Mouse (Mus musculus) hematopoietic stem cell, adult 5-6 weeks (primary cell): ENCODE measurements around the gene Manba. TPM values are rescaled to one million over a fixed set of nuclear protein-coding genes. Genes with fewer than 3 reads are reported as not detected.

Experiments used
- ATAC-seq, 2 experiments: fragments of 125-278 bp in 1 of 2; replicated peaks in 1 of 2; 2 replicates each; pipeline ENCODE4 v1.8.0; 2016 to 2017; ENCODE audit warnings: inconsistent platforms in 2 of 2, mild to moderate bottlenecking in 2 of 2, moderate number of reproducible peaks in 2 of 2, low read depth in 1 of 2, moderate TSS enrichment in 1 of 2; ENCODE audit not compliant: low FRiP score in 2 of 2, poor library complexity in 2 of 2, severe bottlenecking in 2 of 2, insufficient read depth in 1 of 2, low TSS enrichment in 1 of 2
- total RNA-seq: library from RNA; stranded (forward); fragments of 172-1452, 232-1000 nt; gene quantifications from 2 replicates; pipeline ENCODE4 v1.2.3, GENCODE M21; 2017

Gene Manba
- total RNA-seq, 1 experiment from 2014 or later, result 31.6 TPM

DNA sequence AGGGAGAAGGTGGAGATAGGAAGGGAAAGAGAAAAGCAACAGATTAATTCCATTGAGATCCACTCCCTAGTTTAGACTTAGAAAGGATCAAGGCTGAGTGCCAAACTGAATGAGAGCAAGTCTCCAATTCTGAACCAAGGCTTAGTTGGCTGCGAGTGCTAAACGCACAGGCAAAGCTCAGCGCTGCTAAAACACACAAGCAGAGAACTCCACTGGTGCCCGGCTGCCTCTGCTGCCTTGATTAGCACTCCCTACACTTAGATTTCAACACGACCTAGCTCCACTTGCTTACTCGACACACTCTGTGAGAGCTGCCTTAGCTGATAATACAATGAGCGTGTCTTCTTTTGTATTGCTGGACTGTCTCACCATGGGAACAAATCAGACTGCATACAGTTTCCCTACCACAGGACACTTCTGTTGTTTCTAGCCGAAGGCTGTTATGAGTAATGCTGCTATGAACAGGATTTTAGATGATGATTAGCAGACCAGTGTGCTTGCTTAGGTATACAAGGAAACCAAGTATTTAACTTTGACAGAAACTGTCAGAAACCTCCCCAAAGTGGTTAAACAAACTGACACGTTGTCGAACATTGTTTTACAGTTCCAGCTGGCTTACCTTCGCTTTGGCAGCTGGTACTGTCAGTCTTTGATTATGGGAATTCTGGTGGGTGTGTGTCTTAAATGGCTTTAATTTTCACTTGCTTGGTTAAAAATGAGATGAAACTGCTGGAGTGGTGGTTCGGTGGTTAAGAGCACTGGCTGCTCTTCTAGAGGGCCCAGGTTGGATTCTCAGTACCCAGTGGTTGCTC is 71.6 kb downstream of the Manba start:
- no peak for ATAC-seq

DNA sequence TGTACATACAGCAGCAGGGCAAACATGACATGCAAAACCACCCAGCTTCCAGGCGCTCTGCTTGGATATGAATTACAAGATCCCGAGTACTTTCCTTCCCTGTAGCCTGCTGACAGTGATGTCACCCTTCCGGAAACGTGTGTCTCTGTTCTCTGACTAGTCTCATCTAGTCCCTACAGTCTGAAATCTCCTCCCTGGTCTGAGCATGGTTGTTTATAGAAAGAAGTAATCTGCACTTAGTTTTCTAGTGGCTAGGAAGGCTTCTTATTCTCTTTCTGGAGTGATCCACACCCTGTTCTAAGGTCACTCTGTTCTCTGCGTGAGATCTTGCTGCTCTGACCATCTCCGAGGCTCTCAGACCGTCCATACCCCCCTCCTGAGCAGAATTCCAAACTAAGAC is 76.6 kb downstream of the Manba start:
- ATAC-seq, result no peak

GRCm38 (mm10) chr3:135563163-135563689 is 77.8 kb downstream of the Manba start:
- no peak for ATAC-seq

DNA sequence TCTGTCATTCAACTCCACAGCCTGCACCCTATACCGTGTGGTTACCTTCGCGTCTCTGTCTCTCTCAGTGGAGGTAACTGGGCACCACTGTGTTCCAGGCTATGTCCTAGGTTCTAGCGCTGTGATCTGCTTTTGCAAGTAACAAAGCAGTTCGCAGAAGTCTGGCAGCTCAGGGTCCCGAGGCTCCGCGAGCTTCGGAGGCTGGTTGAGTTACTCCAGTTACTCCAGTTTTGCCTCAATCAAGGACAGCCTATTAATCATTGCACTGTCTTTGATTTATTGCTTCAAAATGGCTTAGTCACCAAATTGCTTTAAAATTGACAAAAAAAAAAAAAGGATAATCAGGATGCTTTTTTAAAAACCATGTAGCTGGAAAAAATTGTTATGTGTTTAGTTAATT is 79.3 kb downstream of the Manba start:
- ATAC-seq, result no peak

DNA sequence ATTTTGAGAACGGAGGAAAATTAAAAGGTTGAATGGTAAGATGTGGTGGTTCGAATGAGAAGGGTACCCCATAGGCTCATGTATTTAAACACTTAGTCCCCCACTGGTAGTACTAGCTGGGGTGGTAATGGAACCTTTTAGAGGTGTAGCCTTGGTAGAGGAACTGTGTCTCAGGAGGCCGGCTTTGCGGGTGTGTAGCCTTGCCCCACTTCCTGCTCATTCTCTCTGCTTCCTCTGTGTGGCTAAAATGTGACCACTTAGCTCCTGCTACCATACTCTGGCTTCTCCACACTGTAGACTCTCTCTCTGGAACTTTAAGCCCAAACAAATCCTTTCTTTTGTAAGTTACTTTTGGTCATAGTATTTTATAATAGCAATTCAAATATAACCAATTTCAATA is 79.9 kb downstream of the Manba start:
- ATAC-seq, result peak; percentile 77 to 90

- no peak for ATAC-seq
Measured at GRCm38 (mm10) chr3:135567888-135568287, 82.5 kb downstream of the Manba start.

- ATAC-seq, result no peak; a peak in 1 of 4 replicates
Measured at GRCm38 (mm10) chr3:135568633-135569032, 83.2 kb downstream of the Manba start.

DNA sequence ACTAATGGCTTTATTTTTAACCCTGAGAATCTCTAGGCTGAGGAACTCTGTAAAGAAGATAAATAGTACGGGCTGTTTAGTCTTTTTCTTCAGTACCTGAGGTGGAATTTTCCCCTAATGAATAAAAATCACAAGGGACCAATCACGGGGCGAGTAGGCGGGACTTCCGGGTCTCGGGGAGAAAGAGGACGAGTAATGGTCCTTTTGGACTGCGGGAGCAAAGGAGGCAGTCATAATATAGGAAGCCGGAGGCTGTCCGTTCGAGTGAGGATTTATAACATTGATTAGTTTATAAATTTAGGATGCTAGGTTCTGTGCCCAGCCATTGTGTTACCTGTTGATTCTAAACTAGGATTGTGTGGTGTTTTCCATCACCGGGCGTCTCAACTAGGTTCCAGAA is 86.1 kb downstream of the Manba start:
- no peak for ATAC-seq

DNA sequence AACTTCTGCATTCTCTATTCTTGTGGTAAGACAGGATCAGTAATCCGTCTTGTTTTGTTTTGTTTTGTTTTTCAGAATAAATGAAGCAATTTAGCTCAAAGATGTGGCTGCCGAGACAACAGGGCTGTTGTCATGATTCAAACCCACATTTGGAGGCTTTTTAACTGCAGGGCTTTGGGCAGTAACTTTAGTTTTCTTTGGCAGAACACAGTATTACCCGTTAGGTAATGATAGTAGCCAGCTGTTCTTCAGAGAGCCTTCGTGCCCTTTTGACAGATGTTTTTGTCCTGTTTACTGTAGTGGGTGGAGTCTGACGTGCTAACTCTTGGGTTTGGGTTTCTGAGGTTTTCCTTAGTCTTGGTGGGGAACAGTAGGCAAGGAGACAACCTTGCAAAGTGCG is 87.6 kb downstream of the Manba start:
- no peak for ATAC-seq

DNA sequence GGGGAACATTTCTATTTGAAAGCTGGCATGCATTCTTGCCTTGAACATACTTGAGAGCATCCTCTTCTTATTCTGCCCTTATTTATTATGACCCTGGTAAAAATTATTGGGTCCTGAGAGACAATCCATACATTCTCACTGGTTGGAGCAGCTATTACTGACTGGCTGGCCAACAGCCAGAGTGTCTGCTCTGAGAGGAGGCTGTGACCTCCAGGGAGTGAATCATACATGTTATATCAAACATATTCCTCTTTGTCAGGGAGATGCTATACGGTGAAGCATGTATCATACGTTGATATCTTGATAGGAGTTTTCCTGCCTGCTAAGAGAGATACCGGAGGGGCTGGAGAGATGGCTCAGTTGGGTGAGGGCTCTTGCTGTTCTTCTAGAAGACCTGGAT is 89.7 kb downstream of the Manba start:
- no peak for ATAC-seq

- ATAC-seq, result no peak
Measured at GRCm38 (mm10) chr3:135578588-135579140, 93.3 kb downstream of the Manba start.

- ATAC-seq, result peak in 1 of 2 experiments; percentile 25; a peak in 2 of 4 replicates
Measured at GRCm38 (mm10) chr3:135579179-135579578, 93.8 kb downstream of the Manba start.

GRCm38 (mm10) chr3:135580439-135581275 is 95.2 kb downstream of the Manba start:
- 0 out of 4 replicates have a peak, but pooled peaks of 1 of the 2 experiments have one; percentile 13 for ATAC-seq

DNA sequence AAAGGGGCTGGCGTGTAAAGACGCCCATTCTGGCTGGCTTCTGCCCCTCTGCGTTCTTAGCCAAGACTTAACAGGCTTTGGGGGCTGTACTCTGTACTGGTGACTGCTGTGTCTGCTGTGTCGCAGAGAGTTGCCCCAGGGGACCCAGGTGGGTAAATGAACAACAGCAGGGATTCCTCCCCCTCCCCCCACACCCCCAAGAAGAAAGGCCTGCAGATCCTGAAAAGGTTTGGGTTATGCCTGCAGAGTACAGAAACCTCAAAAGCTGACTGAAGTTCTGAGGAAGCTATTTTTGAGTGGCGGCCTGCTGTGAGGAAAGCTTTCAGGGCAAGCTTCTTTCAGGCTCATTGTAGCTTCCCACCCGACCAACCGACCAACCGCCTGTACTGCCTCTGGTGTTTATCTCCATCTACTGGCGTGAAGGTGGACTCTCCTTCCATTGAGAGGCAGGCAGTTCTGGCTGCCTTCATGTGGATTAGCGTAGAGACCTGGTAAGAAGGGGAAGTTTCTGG is 96.3 kb downstream of the Manba start:
- peak; percentile 82 to 91 for ATAC-seq

DNA sequence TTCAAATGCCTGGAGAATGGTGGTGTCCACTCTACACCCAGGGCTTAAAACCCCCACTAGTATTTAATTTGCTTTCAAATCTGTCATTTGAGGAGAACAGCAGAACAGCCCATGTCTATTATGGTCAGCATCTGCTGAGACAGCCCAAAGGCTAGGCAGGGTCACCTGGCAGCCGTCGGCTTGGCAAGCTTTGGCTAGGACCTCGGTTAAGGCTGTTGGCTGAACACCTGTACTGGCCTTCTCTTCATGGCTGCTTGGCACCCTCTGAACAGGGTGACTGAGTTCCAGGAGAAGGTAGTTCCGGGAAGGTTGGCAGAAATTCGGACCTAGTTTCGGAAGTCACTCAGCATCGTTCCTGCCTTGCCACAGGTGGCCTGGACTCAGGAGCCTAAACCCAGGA is 96.8 kb downstream of the Manba start:
- ATAC-seq, result no peak

DNA sequence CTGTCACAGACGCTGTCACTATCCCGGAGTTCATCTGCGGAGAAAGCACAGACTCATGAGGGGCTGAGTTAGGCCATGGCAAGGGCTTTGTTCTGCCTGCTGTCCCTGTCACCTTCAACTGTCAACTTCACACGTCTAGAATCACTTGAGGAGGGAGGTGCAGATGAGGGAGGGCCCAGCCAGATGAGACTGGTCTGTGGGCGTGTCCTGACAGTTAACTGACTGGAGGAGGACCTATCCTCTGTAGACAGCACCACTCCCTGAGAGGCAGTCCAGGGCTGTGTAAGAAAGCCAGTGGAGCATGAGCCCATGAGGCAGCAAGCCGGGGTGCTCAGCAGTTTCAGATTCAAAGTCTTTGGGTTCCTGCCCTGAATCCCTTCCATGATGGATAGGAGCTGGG is 100.1 kb downstream of the Manba start:
- ATAC-seq, result no peak

GRCm38 (mm10) chr3:135586060-135586459 is 100.6 kb downstream of the Manba start:
- no peak for ATAC-seq

DNA sequence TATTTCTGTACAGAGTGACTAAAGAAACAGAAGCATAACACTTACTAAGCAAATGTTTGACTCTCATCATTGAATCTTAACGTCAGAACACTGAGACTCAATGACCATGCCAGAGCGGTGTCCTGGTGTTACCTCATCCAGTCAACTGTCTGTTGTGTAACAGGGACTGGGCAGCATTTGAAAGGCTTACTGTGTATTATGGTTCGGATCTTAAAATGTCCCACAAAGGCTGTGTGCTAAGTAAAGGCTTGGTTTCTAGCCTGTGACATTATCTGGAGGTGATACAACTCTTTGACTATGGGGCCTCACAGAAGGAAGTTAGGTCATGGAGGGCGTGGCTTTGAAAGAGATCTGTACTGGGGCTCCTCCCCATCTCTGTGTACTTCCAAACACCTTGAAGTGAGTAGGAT is 101.1 kb downstream of the Manba start:
- ATAC-seq, result peak in 1 of 2 experiments; percentile 29; a peak in 1 of 4 replicates
